Mouse (Mus musculus): ENCODE results near the gene Hoxb9.
A peak's percentile ranks its signal among the peaks of the same experiment; 100 is the strongest.

The Hoxb9 gene

DNA sequence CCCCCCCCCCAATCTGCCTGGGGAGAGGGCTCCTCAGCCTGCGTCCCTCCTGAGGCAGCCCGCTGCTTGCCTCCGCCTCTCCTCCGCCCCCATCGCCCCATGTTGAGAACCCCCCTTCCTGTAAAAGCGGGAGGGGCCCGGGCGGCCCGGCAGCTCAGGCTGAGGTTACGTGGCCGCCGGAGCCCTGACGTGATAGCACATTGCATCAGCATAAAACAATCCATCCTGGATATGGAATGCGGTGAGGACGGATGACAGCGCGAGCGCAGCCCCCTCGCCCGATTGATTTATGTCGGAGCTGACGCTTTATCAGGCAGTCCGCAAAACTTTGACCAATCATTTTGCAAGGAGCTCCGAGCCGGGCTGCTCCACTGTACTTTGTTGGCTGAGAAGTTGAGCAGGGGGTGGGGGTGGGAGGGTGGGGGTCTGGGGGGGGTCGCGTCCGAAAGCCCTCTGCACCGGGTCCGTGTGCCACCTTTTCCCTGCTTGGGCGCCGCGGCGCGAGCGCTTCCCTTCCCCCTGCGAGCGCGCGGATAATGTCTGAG, at the start of gene Hoxb9:
Gene Hoxb9, plus strand, starts transcription at position 462 of the 545 bp plus-strand sequence.
- DNase-seq (ENCODE audit: low spot score): peak; percentile 45

DNA sequence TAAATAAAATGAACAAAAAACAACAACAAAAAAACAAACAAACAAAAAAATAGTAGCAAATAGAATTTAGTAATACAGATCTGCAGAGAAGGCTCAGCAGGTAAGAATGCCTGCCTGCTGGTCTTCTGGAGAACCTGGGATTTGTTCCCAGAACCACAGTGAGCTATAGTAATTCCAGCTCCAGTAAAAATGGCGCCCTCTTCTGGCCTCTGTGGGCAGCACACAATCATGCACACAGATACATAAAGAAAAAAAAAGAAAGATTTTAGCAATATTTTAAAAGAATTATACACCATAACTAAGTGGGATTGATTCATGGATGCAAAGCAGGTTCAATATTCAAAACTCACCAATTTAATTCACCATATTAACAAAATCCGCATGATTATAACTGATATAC, 47.4 kb upstream of the Hoxb9 start:
- no peak for DNase-seq (ENCODE audit: low spot score)

DNA sequence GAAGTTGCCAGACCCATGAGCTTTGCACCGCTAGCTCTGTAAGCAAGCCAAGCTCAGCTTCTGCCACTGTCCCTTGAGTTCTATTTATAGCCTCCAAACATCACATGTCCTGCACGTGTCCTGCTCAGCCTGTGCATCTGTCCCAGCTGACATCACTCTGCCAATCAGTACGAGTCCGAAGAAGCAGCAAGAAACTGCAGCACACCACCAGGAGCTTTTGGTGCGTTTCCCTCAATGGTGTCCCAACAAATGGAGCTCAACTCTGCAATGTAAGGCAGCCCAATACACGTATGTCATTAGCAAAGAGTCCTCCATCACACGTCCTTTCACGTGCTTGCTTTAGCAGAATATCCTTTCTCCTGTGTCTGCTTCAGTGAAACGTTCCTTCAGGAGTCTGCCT, 43.6 kb upstream of the Hoxb9 start:
- no peak for DNase-seq (ENCODE audit: low spot score)

DNA sequence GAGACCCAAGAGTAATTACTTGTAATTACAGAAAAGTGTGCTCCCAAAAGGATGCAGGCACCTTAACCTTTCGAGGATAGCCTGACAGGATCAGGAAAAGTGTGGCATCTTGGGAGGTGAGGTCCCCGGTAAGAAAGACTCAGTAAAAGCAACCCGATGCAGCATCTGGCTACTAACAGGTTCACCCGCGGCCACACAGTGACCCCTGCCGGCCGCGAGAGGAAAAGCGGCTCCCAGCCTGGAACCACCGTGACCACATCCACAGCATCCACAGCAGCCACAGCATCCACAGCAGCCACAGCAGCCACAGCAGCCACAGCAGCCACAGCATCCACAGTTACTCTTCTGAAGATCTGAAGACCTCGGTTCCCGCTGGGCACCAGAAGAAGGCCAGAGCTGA, 36.4 kb upstream of the Hoxb9 start:
- DNase-seq (ENCODE audit: low spot score): peak; percentile 40

DNA sequence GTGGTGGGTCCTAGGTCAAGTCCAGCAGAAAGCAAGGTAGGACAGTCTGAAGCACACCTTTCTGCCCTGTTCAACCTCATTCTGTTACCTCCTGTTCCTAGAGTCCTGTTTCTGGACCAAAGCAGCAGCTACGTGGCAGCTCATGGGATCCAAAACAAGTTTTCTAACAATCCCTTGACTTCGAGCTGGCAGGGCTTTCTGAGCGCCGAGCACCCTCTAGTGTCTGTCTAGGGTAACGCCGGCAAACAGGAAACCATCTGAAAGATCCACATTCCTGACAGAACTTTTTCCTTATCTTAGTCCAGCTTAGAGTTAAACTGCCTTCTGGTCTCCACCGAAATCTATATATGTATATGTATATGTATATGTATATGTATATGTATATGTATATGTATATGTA, 31.0 kb upstream of the Hoxb9 start:
- DNase-seq (ENCODE audit: low spot score): no peak

DNA sequence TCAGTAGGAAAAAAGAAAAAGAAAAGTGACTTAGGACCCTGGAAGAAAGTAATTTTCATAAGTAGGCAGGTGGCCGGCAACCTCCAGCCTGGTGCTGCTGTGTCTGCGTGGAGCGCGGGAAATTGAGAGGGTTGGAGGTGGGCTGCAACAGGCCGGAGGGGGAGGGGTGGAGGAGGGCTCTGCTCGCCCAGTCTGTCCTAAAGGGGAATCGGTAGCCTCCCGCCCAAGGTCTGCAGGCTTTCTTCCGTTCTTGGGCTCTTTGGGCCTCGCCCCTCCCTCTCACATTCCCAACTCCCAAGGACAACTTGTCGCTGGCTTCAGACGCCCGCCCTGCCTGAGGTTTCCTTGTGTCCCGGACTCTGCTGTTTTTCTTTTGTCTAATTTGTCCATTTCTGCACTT, 20.4 kb upstream of the Hoxb9 start:
- DNase-seq (ENCODE audit: low spot score): peak; percentile 53

DNA sequence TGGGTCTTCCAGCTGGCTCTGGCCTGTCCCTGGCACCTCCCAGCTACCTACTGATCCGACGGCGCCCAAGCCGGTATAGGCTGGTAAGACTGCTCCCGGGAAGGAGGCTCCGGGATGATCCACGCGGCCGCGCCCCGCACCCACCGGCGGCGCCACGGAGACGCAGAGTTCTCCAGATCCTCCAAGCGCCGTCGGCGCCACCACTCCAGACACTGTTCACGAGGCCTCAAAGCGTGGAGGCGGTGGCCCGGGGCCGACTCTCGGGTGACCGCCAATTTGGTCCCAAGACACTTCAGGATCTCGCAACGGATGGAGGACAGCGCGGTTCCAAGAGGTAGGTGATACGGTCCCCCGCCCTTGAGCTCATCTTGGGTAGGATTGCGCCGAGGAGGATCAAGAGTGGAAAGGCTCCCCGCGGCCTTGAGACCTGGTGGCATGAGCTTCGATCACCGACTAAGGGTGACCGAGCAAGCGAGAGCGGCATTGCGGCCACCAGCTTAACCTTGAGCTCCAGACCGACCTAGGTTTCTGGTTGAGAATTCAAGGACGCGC, 19.7 kb upstream of the Hoxb9 start:
- DNase-seq (ENCODE audit: low spot score): no peak

DNA sequence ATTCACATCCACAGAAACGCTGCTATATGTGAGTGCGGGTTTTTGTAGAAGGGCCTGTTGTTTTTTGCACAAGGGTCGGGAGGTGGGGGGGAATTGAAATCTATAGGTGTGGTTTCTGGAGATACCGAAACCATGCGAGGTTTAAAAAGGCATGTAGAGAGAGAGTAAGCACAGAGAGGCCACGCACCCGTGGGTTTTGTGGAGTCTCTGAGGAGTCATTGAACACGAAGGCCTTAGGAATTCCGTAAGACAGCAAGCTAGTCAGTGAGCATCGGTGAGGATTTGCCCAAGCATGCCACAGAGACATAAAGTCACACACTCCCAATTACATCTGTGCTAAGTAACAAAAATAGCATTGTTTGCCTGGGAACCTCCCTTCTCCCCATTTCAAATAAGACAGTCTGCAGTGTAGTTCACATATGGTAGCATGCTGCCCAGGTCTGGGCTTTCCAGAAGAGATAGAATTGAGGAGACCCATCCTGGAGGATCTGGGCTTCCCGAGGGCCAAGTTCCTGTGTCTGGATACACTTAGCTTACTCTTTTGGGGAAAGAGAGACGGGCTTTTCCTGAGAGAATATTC, 18.6 kb upstream of the Hoxb9 start:
- no peak for DNase-seq (ENCODE audit: low spot score)

DNA sequence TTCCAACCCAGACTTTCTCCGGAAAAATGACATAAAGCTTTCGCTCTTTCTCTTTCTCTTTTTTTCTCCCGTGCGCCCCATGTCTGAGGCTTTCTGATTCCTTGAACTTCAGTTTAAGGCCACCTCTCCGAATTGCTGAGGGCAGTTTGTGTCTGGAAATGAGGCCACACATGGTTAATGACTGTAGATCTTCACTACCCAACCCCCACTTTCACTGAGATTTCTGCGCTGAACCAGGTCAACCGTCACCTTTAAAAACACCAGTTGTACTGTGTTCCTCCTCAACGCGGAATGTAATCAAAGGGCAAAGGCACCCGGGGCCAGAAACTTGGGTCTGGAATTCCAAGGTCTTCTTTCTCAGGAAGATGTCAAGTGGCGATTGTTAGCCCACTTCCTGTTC, 17.0 kb upstream of the Hoxb9 start:
- DNase-seq (ENCODE audit: low spot score): no peak

DNA sequence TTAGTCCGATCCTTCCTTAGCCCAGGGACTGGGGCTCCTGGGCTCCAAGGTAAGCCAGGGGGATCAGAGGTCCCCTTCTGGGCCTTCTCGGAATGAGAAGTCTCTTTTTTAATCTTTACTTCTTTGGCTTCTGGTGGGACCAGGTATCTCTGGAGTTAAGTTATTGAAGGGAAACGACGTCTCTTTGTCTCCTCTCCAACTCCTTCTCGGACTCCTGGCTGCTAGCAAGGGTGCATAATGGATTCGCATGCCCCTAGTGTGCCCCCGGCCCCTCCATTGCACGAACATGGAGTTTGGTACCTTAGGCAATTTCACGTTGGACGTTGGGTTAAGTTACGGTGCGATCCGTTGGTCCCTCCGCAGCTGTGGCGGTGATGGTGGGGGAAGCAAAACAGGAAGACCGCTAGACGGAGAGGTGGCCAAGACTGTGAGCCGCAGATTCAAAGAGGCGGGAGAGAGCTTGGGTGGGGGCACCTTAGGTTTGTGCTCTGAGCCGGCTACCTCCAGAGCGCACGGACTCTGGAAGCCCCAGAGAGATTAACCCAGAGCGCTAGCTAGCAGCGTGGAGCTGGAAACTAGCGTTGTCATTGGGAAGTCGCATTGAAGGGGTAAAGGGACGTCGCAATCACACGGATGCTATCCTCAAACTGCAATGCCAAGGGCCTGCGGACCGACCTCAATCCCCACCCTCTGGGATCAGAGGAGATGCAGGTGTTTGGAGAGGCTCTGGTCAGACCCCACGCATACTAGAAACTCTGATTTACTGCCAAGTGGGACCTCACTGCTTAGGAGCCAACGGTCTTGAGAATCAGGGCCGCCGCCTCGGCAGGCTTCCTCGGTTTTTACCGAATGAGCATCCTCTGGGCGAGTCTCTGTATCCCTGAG, 15.9 kb upstream of the Hoxb9 start:
- no peak for DNase-seq (ENCODE audit: low spot score)

DNA sequence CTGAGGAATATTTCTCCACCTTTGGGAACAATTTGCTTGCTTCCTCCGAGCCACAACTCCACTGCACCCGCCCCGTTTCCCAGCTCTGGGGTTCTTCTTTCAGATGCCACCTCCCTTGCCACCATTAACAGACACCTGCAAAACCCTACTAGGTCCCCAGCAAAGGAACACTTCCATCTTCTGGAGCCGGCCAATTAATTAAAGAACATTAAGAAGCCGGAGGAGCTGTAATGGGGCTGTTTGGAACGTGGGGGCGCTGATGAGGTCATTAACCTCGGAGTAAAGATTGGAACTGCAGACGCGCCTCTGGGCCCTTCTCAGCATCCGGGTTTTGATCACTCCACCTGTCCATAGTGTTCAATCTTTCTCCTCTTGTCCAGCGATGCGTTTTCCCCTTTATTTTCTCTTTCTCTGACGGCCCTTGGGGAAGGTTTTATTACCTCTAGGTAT, 15.2 kb upstream of the Hoxb9 start:
- no peak for DNase-seq (ENCODE audit: low spot score)

DNA sequence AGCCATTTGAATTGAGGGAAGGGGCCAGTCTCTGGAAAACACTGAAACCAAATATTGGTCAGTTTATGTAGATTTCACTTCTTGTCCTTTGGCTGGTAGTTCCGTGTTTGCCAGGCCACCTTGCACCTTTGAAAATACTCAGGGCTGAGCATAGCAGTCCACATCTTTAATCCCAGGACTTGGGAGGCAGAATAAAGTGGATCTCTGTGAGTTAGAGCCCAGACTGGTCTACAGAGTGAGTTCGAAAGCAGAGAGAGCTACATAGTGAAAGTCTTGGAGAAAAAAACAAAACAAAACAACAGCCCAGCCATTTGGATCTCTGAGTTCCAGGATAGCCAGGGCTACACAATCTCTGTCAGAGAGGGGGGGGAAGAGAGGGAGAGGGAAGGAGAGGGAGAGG, 14.1 kb upstream of the Hoxb9 start:
- DNase-seq (ENCODE audit: low spot score): no peak

DNA sequence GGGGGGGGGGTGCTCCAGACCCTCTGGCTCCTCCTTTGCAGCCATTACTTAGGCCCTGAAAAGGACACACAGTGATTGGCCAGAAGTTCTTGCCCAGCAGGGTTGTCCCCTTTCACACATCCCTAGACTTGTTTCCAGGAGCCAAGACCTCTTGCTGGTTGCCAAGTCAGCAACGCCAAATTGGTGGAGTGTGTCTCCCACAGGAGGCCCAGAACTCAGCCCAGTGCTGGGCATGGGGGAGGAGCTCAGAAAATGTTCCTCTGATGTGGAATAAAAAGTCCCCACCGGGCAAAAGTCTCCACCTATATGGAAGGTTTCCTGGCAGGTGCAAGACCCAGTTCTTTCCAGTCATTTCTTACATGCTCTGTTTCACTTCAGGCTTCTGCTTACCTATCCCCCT, 12.2 kb upstream of the Hoxb9 start:
- no peak for DNase-seq (ENCODE audit: low spot score)

DNA sequence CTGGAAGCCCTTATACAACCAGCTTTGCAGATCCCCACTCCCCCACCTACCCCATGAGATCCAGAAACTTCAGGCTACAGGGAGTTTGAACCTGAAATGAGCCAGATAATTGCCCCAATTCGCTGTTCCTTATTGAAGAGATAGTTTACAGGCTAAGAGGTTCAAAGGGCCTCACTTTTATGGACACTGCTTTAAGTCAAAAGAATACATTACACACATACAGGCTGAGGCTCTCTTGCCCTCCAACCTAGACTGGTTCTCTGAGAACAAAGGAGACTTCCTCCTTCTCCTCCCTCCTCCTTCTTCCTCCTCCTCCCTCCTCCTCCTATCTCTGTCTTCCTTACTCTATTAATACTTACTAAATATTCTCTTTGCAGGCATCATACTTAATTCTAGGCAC, 11.7 kb upstream of the Hoxb9 start:
- DNase-seq (ENCODE audit: low spot score): no peak

DNA sequence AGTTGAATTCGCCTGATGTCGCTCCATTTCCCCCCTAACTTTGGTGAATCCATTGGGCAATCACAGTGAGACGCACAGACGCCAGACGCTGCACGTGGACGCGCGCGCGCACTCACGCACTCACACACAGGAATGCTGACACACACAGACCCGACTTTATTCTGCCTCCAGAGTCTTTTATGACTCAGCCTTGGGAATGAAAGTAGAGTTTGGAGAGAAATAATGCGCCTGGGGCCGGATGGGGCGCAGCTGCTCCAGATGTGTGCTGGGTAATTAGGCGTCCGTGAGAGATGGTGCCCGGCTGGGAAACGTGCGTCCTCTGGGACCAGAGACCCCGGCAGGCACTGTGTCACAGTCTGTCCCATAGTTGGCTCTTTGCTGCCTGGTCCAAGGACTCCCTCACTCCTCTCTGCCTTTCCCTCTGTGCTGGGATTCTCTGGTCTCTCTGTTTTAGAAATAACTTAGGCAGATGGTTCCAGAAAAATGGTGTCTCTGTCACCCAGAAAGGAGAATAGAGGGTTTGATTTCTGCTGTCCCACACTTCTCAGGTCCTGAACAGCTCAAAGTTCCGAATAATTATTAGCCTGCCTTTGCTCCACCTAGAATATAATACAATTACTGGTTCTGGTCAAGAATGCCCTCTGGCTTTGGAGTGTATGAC, 10.8 kb upstream of the Hoxb9 start:
- DNase-seq (ENCODE audit: low spot score): no peak

DNA sequence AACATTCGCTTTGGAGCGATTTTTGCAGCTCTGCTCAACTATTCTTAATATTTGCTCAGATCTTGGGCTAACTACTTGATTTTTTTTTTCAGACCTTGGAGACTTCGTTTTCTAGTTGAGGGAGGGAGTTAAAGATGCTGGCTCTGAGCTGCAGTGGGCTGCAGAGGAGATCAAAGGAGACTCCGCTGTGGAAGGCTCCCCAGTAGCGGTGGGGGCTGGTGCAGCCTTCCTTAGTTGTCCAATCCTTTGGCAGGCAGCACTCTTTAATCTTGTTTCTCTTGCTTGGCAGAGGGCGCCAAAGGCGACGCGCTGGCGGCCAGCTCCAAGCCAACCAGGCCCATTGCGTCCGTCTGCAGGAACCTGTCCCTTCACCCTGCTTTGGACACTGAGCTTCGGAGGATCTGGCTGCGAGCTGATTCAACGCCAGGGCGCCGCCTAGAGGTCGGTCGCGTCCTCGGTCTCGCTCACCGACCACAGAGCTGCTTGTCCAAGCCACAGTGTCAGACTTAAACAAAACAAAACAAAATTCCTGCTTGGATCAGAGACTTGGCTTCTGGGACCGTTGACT, 9.8 kb upstream of the Hoxb9 start:
- DNase-seq (ENCODE audit: low spot score): peak; percentile 82

DNA sequence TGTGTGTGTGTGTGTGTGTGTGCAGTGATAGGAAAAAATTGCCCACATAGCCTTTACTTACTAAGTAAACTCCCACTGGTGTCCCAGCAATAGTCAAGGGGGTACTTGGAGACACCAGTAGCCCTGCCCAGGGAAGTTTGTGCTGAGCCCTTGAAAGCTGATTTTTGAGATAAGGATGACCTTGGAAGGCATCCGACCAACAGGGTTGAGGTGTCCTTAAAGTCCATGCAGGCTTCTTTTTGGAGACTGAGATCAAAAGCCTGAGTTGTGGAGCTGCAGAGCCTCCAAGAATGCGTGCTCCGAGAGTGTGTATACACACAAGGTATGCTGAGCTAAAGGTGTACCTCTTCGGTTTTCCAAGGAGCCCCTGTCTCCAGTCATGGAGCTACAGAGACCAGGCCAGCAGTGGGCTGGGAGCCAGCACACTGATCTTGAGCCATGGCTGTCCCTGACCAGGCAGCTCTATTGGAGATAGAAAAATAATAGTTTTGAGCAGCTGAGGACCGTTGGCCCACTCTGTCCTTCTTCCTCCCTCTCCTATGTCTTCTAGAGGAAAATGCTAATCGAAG, 8.9 kb upstream of the Hoxb9 start:
- no peak for DNase-seq (ENCODE audit: low spot score)

DNA sequence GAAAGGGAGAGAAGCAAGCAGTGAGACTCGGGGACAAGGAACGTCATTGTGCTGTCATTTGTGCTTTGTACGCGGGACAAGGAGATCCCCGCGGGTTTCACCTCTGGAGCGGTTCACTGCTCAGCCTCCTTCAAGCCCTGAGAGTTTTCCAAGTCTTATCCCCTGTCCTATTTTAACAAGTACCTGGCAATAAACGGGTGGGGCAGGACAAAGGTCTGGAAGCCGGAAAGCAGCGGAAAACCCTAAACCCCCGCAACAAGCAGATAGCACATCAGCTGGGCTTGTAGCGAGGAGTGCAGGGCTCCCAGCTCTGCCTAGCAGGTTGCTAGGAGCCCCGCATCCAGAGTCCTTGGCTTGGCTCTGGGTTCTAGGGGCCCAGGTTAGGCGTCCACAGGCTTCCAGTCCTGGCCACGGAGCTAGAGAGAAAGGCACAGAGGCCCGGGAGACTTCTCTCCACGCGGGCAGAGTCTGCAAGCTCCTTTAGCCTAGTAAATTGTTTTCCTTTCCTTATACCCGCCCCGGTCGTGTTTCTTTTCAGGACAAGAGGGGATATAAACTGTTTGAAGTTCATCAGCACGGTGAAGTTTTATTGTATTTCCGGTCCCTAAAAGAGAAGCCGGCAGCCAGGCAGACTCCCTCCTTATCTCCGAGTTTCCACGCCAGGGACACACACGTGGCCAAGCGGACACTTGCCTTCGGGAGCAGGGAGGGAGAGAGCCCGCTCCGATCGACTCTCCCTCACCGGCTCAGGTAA, 7.4 kb upstream of the Hoxb9 start:
- DNase-seq (ENCODE audit: low spot score): no peak

DNA sequence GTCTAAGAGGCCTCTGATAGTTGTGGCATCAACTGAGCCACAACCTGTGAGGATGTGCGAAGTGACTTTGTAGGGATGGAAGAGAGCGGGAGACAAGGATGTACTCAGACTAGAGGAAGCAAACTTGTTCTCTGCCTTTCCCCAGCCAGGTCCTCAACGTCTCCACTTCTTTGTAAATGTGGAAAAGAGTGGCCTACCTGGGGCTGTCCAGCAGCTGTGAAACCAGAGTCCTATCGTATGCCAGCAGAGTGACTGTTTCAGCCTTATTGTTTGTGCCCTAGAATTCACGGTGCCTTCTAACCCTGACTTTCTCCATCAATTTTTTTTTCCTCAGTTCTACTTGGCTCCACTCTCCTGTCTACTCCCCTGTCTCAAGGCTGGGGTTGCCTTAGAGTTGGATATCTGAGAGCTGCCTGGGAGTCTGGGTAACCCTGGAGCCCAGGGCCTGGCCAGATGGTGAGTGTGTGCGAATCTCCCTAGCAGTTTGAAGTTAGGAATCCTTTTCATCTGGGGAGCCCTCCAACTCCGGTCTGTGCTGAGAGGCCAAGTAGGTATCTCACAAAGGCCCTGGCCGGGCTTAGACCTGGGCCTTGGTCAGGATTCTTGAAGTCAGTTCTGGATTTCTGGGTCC, 6.8 kb upstream of the Hoxb9 start:
- DNase-seq (ENCODE audit: low spot score): no peak

DNA sequence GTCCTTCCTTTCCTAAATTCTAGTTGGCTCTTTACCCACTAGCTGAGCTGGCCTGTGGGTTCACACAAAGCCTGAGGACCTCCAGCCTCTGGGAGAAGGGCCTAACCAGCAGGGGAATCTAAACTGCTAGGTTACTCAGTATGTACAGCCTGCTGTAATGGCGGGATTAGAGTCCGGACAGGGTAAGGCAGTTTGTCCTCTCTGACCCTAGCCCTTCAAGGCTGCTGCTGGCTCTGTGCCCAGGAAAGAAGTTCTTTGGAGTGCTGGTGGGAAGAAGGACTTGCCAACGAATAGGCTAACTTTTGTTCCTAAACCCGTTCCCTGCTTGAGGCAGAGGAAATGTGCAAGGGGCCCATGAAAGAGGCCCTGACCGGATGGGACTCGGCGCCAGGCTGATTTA, 5.3 kb upstream of the Hoxb9 start:
- peak; percentile 72 for DNase-seq (ENCODE audit: low spot score)

Data from testis, postnatal 14 days (tissue).